Mouse (Mus musculus) embryonic fibroblast, embryonic 13.5 days (primary cell): ENCODE data around the gene Gm2696. TPM values are rescaled to one million over a fixed set of nuclear protein-coding genes. Genes with fewer than 3 reads are reported as not detected.
"Not testable (repeated sequence)": the region's sequence is repeated elsewhere in the genome, so short reads cannot be mapped to it uniquely, and the experiment has no call there.

Source experiments
- H3K27ac ChIP-seq: 2 replicates; pipeline ENCODE4 v1.5.1; 2012; ENCODE audit warnings: low read length, control low read depth, inconsistent platforms; ENCODE audit not compliant: insufficient read depth
- H3K4me1 ChIP-seq: 2 replicates; pipeline ENCODE4 v1.6.1; 2011; ENCODE audit warnings: low read length; ENCODE audit not compliant: control insufficient read depth, insufficient read depth
- H3K4me3 ChIP-seq: 2 replicates; pipeline ENCODE4 v1.5.1; 2011; ENCODE audit warnings: mild to moderate bottlenecking, control low read depth, low read length; ENCODE audit not compliant: insufficient read depth
- CTCF ChIP-seq: IDR thresholded peaks from 2 replicates; pipeline ENCODE4 v1.5.1; 2011; ENCODE audit warnings: mild to moderate bottlenecking, control low read depth, low read length, moderate library complexity, borderline replicate concordance; ENCODE audit not compliant: insufficient read depth
- POLR2A ChIP-seq: IDR thresholded peaks from 2 replicates; pipeline ENCODE4 v1.6.1; 2011; ENCODE audit warnings: low read depth, mild to moderate bottlenecking, control low read depth, low read length, moderate library complexity
- polyA plus RNA-seq: library from polyadenylated mRNA; stranded (reverse); fragments of >200 nt; gene quantifications from 2 replicates; pipeline ENCODE4 v1.2.4, GENCODE M21; 2011; ENCODE audit warnings: low read depth; ENCODE audit not compliant: missing spikeins, insufficient read length

Gene Gm2696
- not detected in 2 replicates for polyA plus RNA-seq

- Histone ChIP-seq H3K27ac (no peak within 1 kb of the TSS), H3K4me3 (no peak within 1 kb of the TSS), H3K4me1 (no peaks in the 10 kb centered on the region)
- TF ChIP-seq CTCF: no peak
- no peak for TF ChIP-seq POLR2A
These were observed at the start of gene Gm2696 for GRCm38 (mm10) chr10:77814382-77814781. Gm2696 (plus strand) TSS chr10:77814682.

- no peaks in the 10 kb centered on the region for H3K4me1 ChIP-seq
- no peak overlapping the region for H3K27ac ChIP-seq
- no peak for TF ChIP-seq CTCF
- TF ChIP-seq POLR2A: no peak
- no peak overlapping the region for H3K4me3 ChIP-seq
These were observed 44.8 kb upstream of the Gm2696 start for GRCm38 (mm10) chr10:77769727-77770126.

- not testable (repeated sequence) for H3K4me1 ChIP-seq, H3K27ac ChIP-seq, H3K4me3 ChIP-seq
These were observed 43.3 kb upstream of the Gm2696 start, which contains the start of gene Gm3238 for GRCm38 (mm10) chr10:77771225-77771624. Gm3238 (minus strand) TSS chr10:77771325.

- H3K4me1 ChIP-seq, H3K4me3 ChIP-seq, H3K27ac ChIP-seq: not testable (repeated sequence)
These were observed 42.3 kb upstream of the Gm2696 start for GRCm38 (mm10) chr10:77772142-77772541.

GRCm38 (mm10) chr10:77776844-77777243, 37.6 kb upstream of the Gm2696 start, which contains the start of gene Gm7138:
Gm7138 (minus strand) TSS chr10:77776944.
- H3K27ac ChIP-seq, H3K4me3 ChIP-seq, H3K4me1 ChIP-seq: not testable (repeated sequence)

GRCm38 (mm10) chr10:77782442-77782841, 32.0 kb upstream of the Gm2696 start, which contains the start of gene Gm3250:
Gm3250 (minus strand) TSS chr10:77782542.
- H3K27ac ChIP-seq, H3K4me1 ChIP-seq, H3K4me3 ChIP-seq: not testable (repeated sequence)

GRCm38 (mm10) chr10:77783396-77783795, 31.1 kb upstream of the Gm2696 start:
- H3K4me3 ChIP-seq, H3K4me1 ChIP-seq, H3K27ac ChIP-seq: not testable (repeated sequence)

- H3K4me1 ChIP-seq, H3K27ac ChIP-seq, H3K4me3 ChIP-seq: not testable (repeated sequence)
These were observed 26.6 kb upstream of the Gm2696 start, which contains the start of gene Gm7137 for GRCm38 (mm10) chr10:77787876-77788275. Gm7137 (minus strand) TSS chr10:77788200.

GRCm38 (mm10) chr10:77788621-77789020, 25.9 kb upstream of the Gm2696 start:
- H3K4me3 ChIP-seq: no peak overlapping the region
- H3K27ac ChIP-seq: no peak overlapping the region
- no peak for TF ChIP-seq CTCF
- H3K4me1 ChIP-seq: no peaks in the 10 kb centered on the region

GRCm38 (mm10) chr10:77794976-77795375, 19.5 kb upstream of the Gm2696 start, which contains the start of gene Gm9639:
Gm9639 (minus strand) TSS chr10:77795076.
- H3K27ac ChIP-seq: no peak within 1 kb of the TSS
- no peaks in the 10 kb centered on the region for H3K4me1 ChIP-seq
- no peak within 1 kb of the TSS for H3K4me3 ChIP-seq
- no peak for TF ChIP-seq POLR2A
- TF ChIP-seq CTCF: no peak

- Histone ChIP-seq H3K27ac (no peak overlapping the region), H3K4me3 (no peak overlapping the region), H3K4me1 (no peaks in the 10 kb centered on the region)
- TF ChIP-seq POLR2A: no peak
- no peak for TF ChIP-seq CTCF
These were observed 16.8 kb upstream of the Gm2696 start for GRCm38 (mm10) chr10:77797677-77798076.

- not testable (repeated sequence) for H3K4me1 ChIP-seq, H3K27ac ChIP-seq, H3K4me3 ChIP-seq
These were observed 16.1 kb upstream of the Gm2696 start for GRCm38 (mm10) chr10:77798164-77798920.
